Mouse (Mus musculus): Measurements from ENCODE around the gene Neurog2.

DNA sequence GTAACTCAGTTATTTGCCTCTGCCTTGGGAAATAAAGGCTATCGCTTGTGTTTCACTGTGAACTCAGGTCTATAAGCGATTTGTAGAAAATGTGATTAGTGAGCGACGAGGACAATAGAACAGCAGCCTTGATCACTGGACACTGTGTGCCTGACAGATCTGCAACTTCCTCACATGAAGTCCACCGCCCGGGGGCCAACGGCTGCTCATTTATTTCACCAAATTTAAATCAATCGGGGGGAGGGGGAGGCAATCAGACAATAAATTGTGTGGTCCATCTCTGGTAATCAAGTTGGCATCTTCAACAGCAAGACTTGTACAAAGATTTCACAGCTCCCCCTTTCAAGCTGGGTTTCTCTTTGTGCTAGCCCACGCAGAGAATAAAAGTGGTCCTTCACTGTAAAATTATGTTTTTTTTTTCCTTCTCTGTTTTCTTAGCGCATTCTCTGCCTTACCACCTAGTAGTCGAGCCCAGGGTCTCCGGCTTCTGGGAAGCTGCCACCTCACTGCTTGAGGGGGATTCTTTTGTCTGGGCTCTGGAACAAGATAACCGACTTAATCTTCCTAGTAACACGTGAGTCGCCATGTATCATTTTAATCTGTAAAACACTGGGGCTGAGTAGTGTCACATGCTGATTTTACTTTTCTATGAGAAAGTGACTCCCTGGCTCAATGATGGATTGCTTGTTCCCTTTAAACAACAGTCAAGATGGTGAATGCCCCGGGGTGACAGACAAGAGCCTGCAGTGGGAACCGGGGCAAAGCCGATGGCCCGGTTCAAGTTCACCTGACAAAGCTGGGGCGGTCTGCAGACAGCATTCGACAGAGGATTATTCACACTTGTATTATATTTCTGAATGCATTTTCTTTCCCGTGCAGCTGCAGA is 29.0 kb downstream of the Neurog2 start:
- TF ChIP-seq CTCF (IDR thresholded peaks at IDR 0.05; ENCODE audit: insufficient read depth, low read depth, low read length), result no peak
- no peak for TF ChIP-seq POLR2A (IDR thresholded peaks at IDR 0.05; ENCODE audit: insufficient read depth, low read depth, low read length)
